8 mouse cellular contexts compared by ENCODE assay signal in genomic region chr11:114668301-114668710, GRCm38 (mm10). TPM values are rescaled to one million over a fixed set of nuclear protein-coding genes. Genes with fewer than 3 reads are reported as not detected.
DNase-seq lines count a peak whose midpoint lies in the region; ATAC-seq and TF ChIP-seq lines count a peak whose summit lies in the region.

TSS of gene Rpl38 (plus strand) at chr11:114668524.

- H3K9ac ChIP-seq in heart, embryonic 14.5 days (ENCODE audit: low read length): peak within 1 kb of the TSS; percentile 94
- peak within 1 kb of the TSS; percentile 96 for H3K9ac ChIP-seq in liver, embryonic 11.5 days (ENCODE audit: low read depth, low read length)

- peak; percentile 93 to 94 for DNase-seq in CD8-positive naive resting alpha-beta T cell, adult 2 months (ENCODE audit: low read depth in 2 of 2, low spot score in 2 of 2)
- DNase-seq in c-Kit-positive CD71-negative TER-119-negative erythroid progenitor cells, embryonic 14.5 days (ENCODE audit: low read depth): peak; percentile 98
- peak; percentile 91 for DNase-seq in forebrain, embryonic 10.5 days (ENCODE audit: extremely low spot score, low spot score)
- DNase-seq in kidney, postnatal 10 days: peak; percentile 95
- peak; percentile 86 for DNase-seq in liver, embryonic 11.5 days (ENCODE audit: low spot score)
- peak; percentile 93 to 95 for DNase-seq in spleen, postnatal 4 days (ENCODE audit: low spot score in 2 of 2)

- peak; percentile 93 for TF ChIP-seq POLR2A in myocyte (IDR thresholded peaks at IDR 0.05; ENCODE audit: insufficient read length, low read depth)

- peaks cover 15% of the 10 kb centered on the region for H3K27me3 ChIP-seq in forebrain, embryonic 10.5 days (ENCODE audit: poor library complexity, severe bottlenecking)
- H3K27me3 ChIP-seq in heart, embryonic 14.5 days (ENCODE audit: control insufficient read depth, insufficient read depth, low read length): peaks cover 4% of the 10 kb centered on the region; the same call in 1 of the 2 replicates
- peaks cover 4% of the 10 kb centered on the region; the same call in 1 of the 2 replicates for H3K27me3 ChIP-seq in liver, embryonic 11.5 days (replicated peaks; ENCODE audit: control insufficient read depth, insufficient read depth, low read length)
- H3K27me3 ChIP-seq in myocyte (ENCODE audit: control insufficient read depth, insufficient read depth, insufficient read length): peaks cover 9% of the 10 kb centered on the region

- H3K27ac ChIP-seq in forebrain, embryonic 10.5 days: peak within 1 kb of the TSS; percentile 96
- H3K27ac ChIP-seq in heart, embryonic 14.5 days (replicated peaks in 1 of 2; ENCODE audit: control insufficient read depth in 1 of 2, insufficient read depth in 1 of 2, low read depth in 2 of 2, low read length in 2 of 2): peak within 1 kb of the TSS; percentile 86 to 90
- H3K27ac ChIP-seq in liver, embryonic 11.5 days (ENCODE audit: low read depth, low read length): peak within 1 kb of the TSS; percentile 90

- H3K4me1 ChIP-seq in forebrain, embryonic 10.5 days: peaks cover 36% of the 10 kb centered on the region
- H3K4me1 ChIP-seq in heart, embryonic 14.5 days (ENCODE audit: control insufficient read depth in 2 of 2, insufficient read depth in 2 of 2, low read length in 2 of 2): peaks cover 12 to 20% of the 10 kb centered on the region in 2 experiments
- H3K4me1 ChIP-seq in liver, embryonic 11.5 days (replicated peaks; ENCODE audit: control insufficient read depth, insufficient read depth, low read length): peaks cover 26% of the 10 kb centered on the region

- no peaks in the 10 kb centered on the region for H3K9me3 ChIP-seq in forebrain, embryonic 10.5 days
- no peaks in the 10 kb centered on the region for H3K9me3 ChIP-seq in heart, embryonic 14.5 days (ENCODE audit: control insufficient read depth, low read length)
- H3K9me3 ChIP-seq in liver, embryonic 11.5 days (ENCODE audit: control insufficient read depth, low read length): no peaks in the 10 kb centered on the region

- peak within 1 kb of the TSS; percentile 89 for H3K4me2 ChIP-seq in heart, embryonic 14.5 days (ENCODE audit: low read length)
- H3K4me2 ChIP-seq in liver, embryonic 11.5 days: peak within 1 kb of the TSS; percentile 95
- peak within 1 kb of the TSS; percentile 86 for H3K4me2 ChIP-seq in myocyte (ENCODE audit: low read depth)

- H3ac ChIP-seq in myocyte (ENCODE audit: control insufficient read depth, insufficient read length): peak within 1 kb of the TSS; percentile 68

- peak within 1 kb of the TSS; percentile 95 for H3K4me3 ChIP-seq in forebrain, embryonic 10.5 days
- peak within 1 kb of the TSS; percentile 86 to 95 for H3K4me3 ChIP-seq in heart, embryonic 14.5 days (ENCODE audit: control insufficient read depth in 1 of 2, insufficient read depth in 1 of 2, low read depth in 1 of 2, low read length in 2 of 2)
- H3K4me3 ChIP-seq in liver, embryonic 11.5 days (ENCODE audit: low read depth, low read length): peak within 1 kb of the TSS; percentile 77
- peak within 1 kb of the TSS; percentile 90 for H3K4me3 ChIP-seq in myocyte

- peaks cover 38% of the 10 kb centered on the region for H3K36me3 ChIP-seq in forebrain, embryonic 10.5 days (replicated peaks)
- H3K36me3 ChIP-seq in heart, embryonic 14.5 days (ENCODE audit: control insufficient read depth, insufficient read depth, low read length): peaks cover 33% of the 10 kb centered on the region
- peaks cover 30% of the 10 kb centered on the region for H3K36me3 ChIP-seq in liver, embryonic 11.5 days (ENCODE audit: control insufficient read depth, insufficient read depth, low read length)
- H3K36me3 ChIP-seq in myocyte (ENCODE audit: control insufficient read depth, insufficient read depth): peaks cover 25% of the 10 kb centered on the region

- under 1% methylated on average over 20 of the region's 21 CpGs for WGBS in forebrain, embryonic 10.5 days
- WGBS in heart, embryonic 14.5 days: 0% methylated on average over 20 of the region's 21 CpGs
- WGBS in liver, embryonic 11.5 days: 0% methylated on average over 18 of the region's 21 CpGs

- H3K79me2 ChIP-seq in myocyte (ENCODE audit: control insufficient read depth, insufficient read depth): peaks cover 40% of the 10 kb centered on the region

- ATAC-seq in heart, embryonic 14.5 days (ENCODE audit: insufficient number of reproducible peaks, insufficient read depth, low FRiP score, low read depth): peak; percentile 81
- peak; percentile 82 for ATAC-seq in liver, embryonic 11.5 days (replicated peaks; ENCODE audit: low FRiP score)

TF ChIP-seq in myocyte, 11 proteins besides CTCF, POLR2A, EP300 and RAD21:
- TF ChIP-seq MAX (IDR thresholded peaks at IDR 0.05; ENCODE audit: low read depth) (no peak), TCF3 (IDR thresholded peaks at IDR 0.05; ENCODE audit: insufficient read length, low read depth) (no peak), REST (IDR thresholded peaks at IDR 0.05; ENCODE audit: insufficient read depth, insufficient read length) (no peak), SRF (IDR thresholded peaks at IDR 0.05; ENCODE audit: control insufficient read depth, insufficient read length, low read depth) (peak; percentile 17), POLR2AphosphoS2 (IDR thresholded peaks at IDR 0.05; ENCODE audit: insufficient read length, low read depth) (peak; percentile 94)

RNA-seq across cellular contexts. Expression of gene Rpl38, which starts in this region (rescaled TPM):
- polyA plus RNA-seq in forebrain, embryonic 10.5 days (2016; fragmentation: Nextera tagmentation; extraction: Ambion mirVana): 1,134 and 1,162 TPM in 2 replicates
- polyA plus RNA-seq in heart, embryonic 14.5 days (2014; fragmentation: Nextera tagmentation; extraction: Ambion mirVana): 703 and 745 TPM in 2 replicates
- 1,440 and 1,641 TPM in 2 replicates for polyA plus RNA-seq in liver, embryonic 11.5 days (2014; fragmentation: Nextera tagmentation; extraction: Ambion mirVana)
- 3,783 TPM for polyA plus RNA-seq in myocyte (2012; fragmentation: generic; extraction: Trizol)

Comparison
In these comparisons a context has a peak if more than half of its experiments do, and no peak if none do; other contexts are left out.
1. Peak in every context shown above with its lines: DNase-seq, ATAC-seq, H3K4me3 ChIP-seq and H3K27ac ChIP-seq.